Mouse (Mus musculus) CH12.LX (cell line): ENCODE data around the gene Triobp. TPM values are rescaled to one million over a fixed set of nuclear protein-coding genes. Genes with fewer than 3 reads are reported as not detected.

Source experiments
- DNase-seq: peaks from one replicate; pipeline ENCODE4 v3.0.0-alpha.2; 2013; ENCODE audit errors: extremely low read depth
- H3K27ac ChIP-seq: 2 replicates; pipeline ENCODE4 v1.5.1; 2012; ENCODE audit warnings: low read depth, mild to moderate bottlenecking, control low read depth, moderate library complexity; ENCODE audit not compliant: insufficient read depth
- H3K27me3 ChIP-seq: replicated peaks from 2 replicates; pipeline ENCODE3; 2012; ENCODE audit warnings: inconsistent platforms
- H3K36me3 ChIP-seq, 2 experiments: replicated peaks in 1 of 2; 2 replicates each; pipeline versions ENCODE3 to v1.6.1; 2012; ENCODE audit warnings: inconsistent platforms in 1 of 2, low read length in 1 of 2, mild to moderate bottlenecking in 1 of 2, mixed read lengths in 1 of 2, moderate library complexity in 1 of 2; ENCODE audit not compliant: control insufficient read depth in 1 of 2, insufficient read depth in 1 of 2
- H3K4me1 ChIP-seq, 2 experiments: 2 replicates each; pipeline ENCODE4 v1.6.1; 2012; ENCODE audit warnings: inconsistent platforms in 1 of 2, moderate library complexity in 1 of 2; ENCODE audit not compliant: insufficient read depth in 2 of 2, control insufficient read depth in 1 of 2
- H3K4me2 ChIP-seq: 2 replicates; pipeline ENCODE4 v1.6.1; 2012; ENCODE audit warnings: low read depth, mild to moderate bottlenecking, control low read depth; ENCODE audit not compliant: poor library complexity, insufficient read depth, severe bottlenecking
- H3K4me3 ChIP-seq, 3 experiments: fragments of 150-350 bp in 1 of 3; sonication (generic) in 1 of 3; replicated peaks in 1 of 3; 2 replicates each; pipeline versions ENCODE3 to v1.5.1; 2011 to 2012; ENCODE audit warnings: low read depth in 2 of 3, low read length in 2 of 3, mild to moderate bottlenecking in 2 of 3, moderate library complexity in 2 of 3, control low read depth in 1 of 3, improper control_type of control experiment in 1 of 3, inconsistent platforms in 1 of 3, mixed read lengths in 1 of 3; ENCODE audit not compliant: poor library complexity in 1 of 3
- H3K79me2 ChIP-seq: replicated peaks from 2 replicates; pipeline ENCODE4 v1.6.1; 2012; ENCODE audit warnings: mild to moderate bottlenecking, moderate library complexity; ENCODE audit not compliant: control insufficient read depth, poor library complexity, insufficient read depth, severe bottlenecking; ENCODE audit errors: extremely low read depth
- H3K9ac ChIP-seq: 2 replicates; pipeline ENCODE4 v1.6.1; 2012; ENCODE audit warnings: low read depth, mild to moderate bottlenecking, control low read depth, moderate library complexity; ENCODE audit not compliant: insufficient read depth
- H3K9me3 ChIP-seq: replicated peaks from 2 replicates; pipeline ENCODE3; 2012; ENCODE audit warnings: low read length, inconsistent platforms, mixed read lengths
- BHLHE40 ChIP-seq: IDR thresholded peaks from 2 replicates; pipeline ENCODE4 v1.6.1; 2011; ENCODE audit warnings: mild to moderate bottlenecking, low read depth, low read length, improper control_type of control experiment
- CHD1 ChIP-seq: IDR thresholded peaks from 2 replicates; pipeline ENCODE4 v1.6.1; 2012; ENCODE audit warnings: low read depth, low read length, improper control_type of control experiment, inconsistent platforms
- CTCF ChIP-seq, 2 experiments: IDR thresholded peaks in 1 of 2; conservative IDR thresholded peaks in 1 of 2; 2 replicates each; pipeline ENCODE4 v1.5.1; 2011 to 2012; ENCODE audit warnings: low read depth in 2 of 2, low read length in 2 of 2, improper control_type of control experiment in 1 of 2, inconsistent platforms in 1 of 2, mild to moderate bottlenecking in 1 of 2, moderate library complexity in 1 of 2
- ELF1 ChIP-seq: IDR thresholded peaks from 2 replicates; pipeline ENCODE4 v1.6.1; 2014; ENCODE audit warnings: low read depth, mild to moderate bottlenecking, inconsistent platforms, low read length, improper control_type of control experiment
- EP300 ChIP-seq: IDR thresholded peaks from 2 replicates; pipeline ENCODE4 v1.6.1; 2011; ENCODE audit warnings: low read length, improper control_type of control experiment
- GABPA ChIP-seq: IDR thresholded peaks from 2 replicates; pipeline ENCODE4 v1.6.1; 2012; ENCODE audit warnings: low read depth, low read length, improper control_type of control experiment, inconsistent platforms; ENCODE audit not compliant: insufficient replicate concordance
- HCFC1 ChIP-seq: IDR thresholded peaks from 2 replicates; pipeline ENCODE4 v1.6.1; 2012; ENCODE audit warnings: low read depth, mild to moderate bottlenecking, inconsistent platforms, low read length, improper control_type of control experiment
- IRF4 ChIP-seq: IDR thresholded peaks from 2 replicates; pipeline ENCODE4 v1.6.1; 2014; ENCODE audit warnings: low read depth, mild to moderate bottlenecking, inconsistent platforms, low read length, improper control_type of control experiment
- KAT2A ChIP-seq: IDR thresholded peaks from 2 replicates; pipeline ENCODE4 v1.6.1; 2012; ENCODE audit warnings: low read length, improper control_type of control experiment, inconsistent platforms; ENCODE audit not compliant: insufficient replicate concordance
- MAFK ChIP-seq: IDR thresholded peaks from 2 replicates; pipeline ENCODE4 v1.6.1; 2011; ENCODE audit warnings: low read length, improper control_type of control experiment; ENCODE audit not compliant: insufficient replicate concordance
- MAX ChIP-seq: IDR thresholded peaks from 2 replicates; pipeline ENCODE4 v1.6.1; 2011; ENCODE audit warnings: low read length, improper control_type of control experiment
- MAZ ChIP-seq: IDR thresholded peaks from 2 replicates; pipeline ENCODE4 v1.6.1; 2012; ENCODE audit warnings: low read depth, mild to moderate bottlenecking, inconsistent platforms, low read length, improper control_type of control experiment, moderate library complexity
- MEF2A ChIP-seq: IDR thresholded peaks from 2 replicates; pipeline ENCODE4 v1.6.1; 2014; ENCODE audit warnings: low read depth, mild to moderate bottlenecking, inconsistent platforms, low read length, improper control_type of control experiment, borderline replicate concordance
- MYC ChIP-seq: IDR thresholded peaks from 2 replicates; pipeline ENCODE4 v1.6.1; 2011; ENCODE audit warnings: low read depth, mild to moderate bottlenecking, improper control_type of control experiment, low read length
- NELFE ChIP-seq: IDR thresholded peaks from 2 replicates; pipeline ENCODE4 v1.6.1; 2011; ENCODE audit warnings: low read depth, low read length, improper control_type of control experiment
- NRF1 ChIP-seq: IDR thresholded peaks from 2 replicates; pipeline ENCODE4 v1.6.1; 2014; ENCODE audit warnings: low read depth, mild to moderate bottlenecking, inconsistent platforms, low read length, improper control_type of control experiment, moderate library complexity
- POLR2A ChIP-seq: IDR thresholded peaks from 2 replicates; pipeline ENCODE4 v1.6.1; 2011; ENCODE audit warnings: low read depth, mild to moderate bottlenecking, improper control_type of control experiment, low read length
- RAD21 ChIP-seq: IDR thresholded peaks from 2 replicates; pipeline ENCODE4 v1.6.1; 2011; ENCODE audit warnings: low read depth, mild to moderate bottlenecking, low read length, improper control_type of control experiment, moderate library complexity
- SMC3 ChIP-seq: IDR thresholded peaks from 2 replicates; pipeline ENCODE4 v1.6.1; 2011; ENCODE audit warnings: low read depth, low read length, improper control_type of control experiment
- TBP ChIP-seq: conservative IDR thresholded peaks from 2 replicates; pipeline ENCODE4 v1.6.1; 2011; ENCODE audit warnings: low read depth, low read length, improper control_type of control experiment
- UBTF ChIP-seq: IDR thresholded peaks from 2 replicates; pipeline ENCODE4 v1.6.1; 2012; ENCODE audit warnings: low read depth, mild to moderate bottlenecking, inconsistent platforms, low read length, improper control_type of control experiment, moderate library complexity
- USF1 ChIP-seq: IDR thresholded peaks from 2 replicates; pipeline ENCODE4 v1.6.1; 2014; ENCODE audit warnings: low read depth, mild to moderate bottlenecking, inconsistent platforms, low read length, improper control_type of control experiment
- ZC3H11A ChIP-seq: IDR thresholded peaks from 2 replicates; pipeline ENCODE4 v1.6.1; 2012; ENCODE audit warnings: low read depth, mild to moderate bottlenecking, inconsistent platforms, low read length, improper control_type of control experiment
- ZMIZ1 ChIP-seq: IDR thresholded peaks from 2 replicates; pipeline ENCODE4 v1.6.1; 2012; ENCODE audit warnings: low read depth, mild to moderate bottlenecking, inconsistent platforms, low read length, improper control_type of control experiment
- dilution Hi-C: fragments of 300-500 bp; cut with MboI; formaldehyde crosslinking; loops from 2 replicates; pipeline ENCODE4 v1.14.3; 2020; ENCODE audit warnings: low sequenced_read_pairs; ENCODE audit not compliant: extremely low pct_unique_long_range_greater_than_20kb, extremely low pct_ligation_motif_present
- in situ Hi-C: fragments of 300-500 bp; cut with MboI; formaldehyde crosslinking; loops from 3 replicates; pipeline ENCODE4 v1.14.3; 2019; ENCODE audit warnings: low sequenced_read_pairs, low pct_ligation_motif_present, low pct_unique_long_range_greater_than_20kb, mixed read lengths
- polyA plus RNA-seq: library from polyadenylated mRNA; unstranded; fragments of >175 nt; gene quantifications from 2 replicates; pipeline ENCODE4 v1.2.1, GENCODE M21; 2012; ENCODE audit warnings: low read depth; ENCODE audit not compliant: insufficient read length
- total RNA-seq, 2 experiments: library from RNA; depleted of rRNA; stranded (reverse); fragments of 300-350 nt in 1 of 2; fragments of >200 nt in 1 of 2; gene quantifications; 2 replicates each; pipeline ENCODE4 v1.2.3; 2012 to 2014

Triobp gene
- total and polyA plus RNA-seq, 3 experiments: 11.5 to 31.0 (median 25.5) TPM

- Histone ChIP-seq H3K4me2 (peak overlapping the region; percentile 81; the same call in 1 of the 2 replicates), H3K27me3 (no peaks in the 10 kb centered on the region), H3K9ac (no peak overlapping the region; the same call in 1 of the 2 replicates), H3K36me3 (peaks cover 26 to 53% of the 10 kb centered on the region in 2 experiments), H3K4me3 (peak overlapping the region in 1 of 3 experiments; percentile 95), H3K9me3 (no peaks in the 10 kb centered on the region), H3K4me1 (peaks cover 7 to 65% of the 10 kb centered on the region in 2 experiments), H3K27ac (peak overlapping the region; percentile 51; the same call in 1 of the 2 replicates), H3K79me2 (no peaks in the 10 kb centered on the region; the same call in 1 of the 2 replicates)
- no peak for TF ChIP-seq NRF1
- no peak for TF ChIP-seq POLR2A
- no peak for TF ChIP-seq ZMIZ1
- TF ChIP-seq NELFE: no peak
- TF ChIP-seq IRF4: no peak
- no peak for TF ChIP-seq SMC3
- no peak for TF ChIP-seq MYC
- TF ChIP-seq MAZ: no peak
- TF ChIP-seq MEF2A: no peak
- no peak for TF ChIP-seq UBTF
- no peak for TF ChIP-seq ZC3H11A
- TF ChIP-seq ELF1: no peak
- TF ChIP-seq GABPA: no peak
- no peak for TF ChIP-seq USF1
- no peak for TF ChIP-seq MAX
- no peak for DNase-seq
- in situ Hi-C loops: loop anchor here (25.0 kb wide), 1 partner anchor 436 kb away; the partner anchor contains the start of genes Maff and Pla2g6
- dilution Hi-C loops: no loop called here
These were observed 46.1 kb upstream of the Triobp start for GRCm38 (mm10) chr15:78901422-78901789.

- TF ChIP-seq MAFK (no peak), ELF1 (peak; percentile 60), KAT2A (0 out of 2 replicates have a peak, but pooled peaks have one; percentile 29), TBP (peak; percentile 60; the same call in 1 of the 2 replicates), CHD1 (no peak), IRF4 (peak; percentile 63), MEF2A (peak; percentile 39; the same call in 1 of the 2 replicates), EP300 (no peak), SMC3 (peak; percentile 71), BHLHE40 (no peak), POLR2A (peak; percentile 53), HCFC1 (peak; percentile 68), CTCF (conservative IDR thresholded peaks at IDR 0.05 in 1 of 2, IDR thresholded peaks at IDR 0.05 in 1 of 2; ENCODE audit: low read depth in 2 of 2, low read length in 2 of 2) (peak; percentile 87 to 97), MYC (no peak), RAD21 (peak; percentile 39)
- TF ChIP-seq, all 38 proteins: peak for 10
- H3K4me1 ChIP-seq: peaks cover 6 to 47% of the 10 kb centered on the region in 2 experiments
- peak overlapping the region; percentile 10 to 41 (median 17) for H3K4me3 ChIP-seq
- in situ Hi-C loops: loop anchor here (25.0 kb wide), 1 partner anchor 434 kb away; the partner anchor contains the start of genes Maff and Pla2g6
- no peaks in the 10 kb centered on the region for H3K9me3 ChIP-seq
- H3K36me3 ChIP-seq: peaks cover 41 to 70% of the 10 kb centered on the region in 2 experiments
- peak overlapping the region; percentile 30; the same call in 1 of the 2 replicates for H3K4me2 ChIP-seq
- dilution Hi-C loops: no loop called here
- H3K27ac ChIP-seq: peak overlapping the region; percentile 7; the same call in 1 of the 2 replicates
- peak; percentile 87 for DNase-seq
- no peaks in the 10 kb centered on the region; the same call in 1 of the 2 replicates for H3K79me2 ChIP-seq
- H3K9ac ChIP-seq: peak overlapping the region; percentile 20
- H3K27me3 ChIP-seq: no peaks in the 10 kb centered on the region
These were observed 44.3 kb upstream of the Triobp start for GRCm38 (mm10) chr15:78903243-78903642.
